Mouse (Mus musculus) hematopoietic stem cell, adult 5-6 weeks (primary cell): Measurements from ENCODE around the gene Kazald1. TPM values are rescaled to one million over a fixed set of nuclear protein-coding genes. Genes with fewer than 3 reads are reported as not detected.

Experiments
- ATAC-seq, 2 experiments: fragments of 125-278 bp in 1 of 2; replicated peaks in 1 of 2; 2 replicates each; pipeline ENCODE4 v1.8.0; 2016 to 2017; ENCODE audit warnings: inconsistent platforms in 2 of 2, mild to moderate bottlenecking in 2 of 2, moderate number of reproducible peaks in 2 of 2, low read depth in 1 of 2, moderate TSS enrichment in 1 of 2; ENCODE audit not compliant: low FRiP score in 2 of 2, poor library complexity in 2 of 2, severe bottlenecking in 2 of 2, insufficient read depth in 1 of 2, low TSS enrichment in 1 of 2
- total RNA-seq: library from RNA; stranded (forward); fragments of 172-1452, 232-1000 nt; gene quantifications from 2 replicates; pipeline ENCODE4 v1.2.3, GENCODE M21; 2017

Gene Kazald1
- total RNA-seq, 1 experiment from 2014 or later, result 0.45 TPM

DNA sequence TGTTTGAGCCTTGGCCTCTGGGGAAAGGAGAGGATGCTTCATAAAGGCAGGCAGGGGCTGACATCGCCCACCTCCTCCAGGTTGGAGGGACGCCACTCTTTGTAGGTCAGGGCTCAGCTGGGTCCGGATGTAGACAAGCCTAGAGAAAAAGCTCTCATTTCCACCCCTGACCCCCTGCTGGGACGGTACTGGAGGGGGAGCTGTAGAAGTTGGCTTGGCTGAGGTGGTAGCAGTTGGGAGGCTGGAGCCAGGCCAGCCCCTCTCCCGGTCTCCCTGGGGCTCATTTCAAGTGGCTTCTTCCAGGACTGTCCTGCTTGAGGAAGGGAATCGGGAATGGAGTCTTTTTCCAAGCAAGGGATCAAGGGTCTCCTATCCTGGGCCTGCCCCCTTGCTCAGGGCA is 31.6 kb downstream of the Kazald1 start:
- ATAC-seq, result no peak

DNA sequence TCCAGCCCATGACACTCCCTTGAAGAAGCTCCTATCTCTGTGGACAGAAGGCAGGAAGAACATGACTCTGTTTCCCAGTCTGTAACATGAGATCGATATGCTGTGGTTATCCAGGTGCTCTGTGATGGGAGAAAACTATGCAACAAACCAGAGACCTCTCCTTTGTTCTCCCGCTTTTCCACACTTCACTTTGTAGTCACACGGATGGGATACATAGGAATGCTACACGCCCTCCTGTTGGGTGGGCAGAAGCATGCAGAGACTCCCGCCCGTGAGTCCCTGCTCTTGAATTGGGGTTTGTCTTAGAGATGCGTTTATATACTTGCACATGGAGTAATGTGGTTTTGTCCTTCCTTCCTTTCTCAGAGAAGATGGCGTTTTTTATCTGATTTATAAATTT is 35.6 kb downstream of the Kazald1 start:
- ATAC-seq, result no peak

DNA sequence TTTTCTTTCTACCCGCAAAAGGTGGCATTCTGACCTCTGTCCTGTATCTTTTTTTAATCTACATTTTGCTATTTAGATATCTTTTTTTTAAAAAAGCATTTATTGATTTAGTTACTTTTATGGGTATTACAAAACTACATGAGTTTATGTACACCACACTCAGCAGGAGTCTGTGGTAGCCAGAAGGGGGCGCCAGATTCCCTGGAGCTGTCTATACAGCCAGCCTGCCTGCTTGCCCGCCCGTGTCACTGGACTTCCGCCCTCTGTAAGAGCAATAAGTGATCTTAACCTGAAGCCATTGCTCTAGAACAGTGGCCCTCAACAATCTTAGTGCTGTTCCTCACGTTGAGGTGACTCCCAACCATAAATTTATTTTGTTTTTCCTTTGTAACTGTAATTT is 37.4 kb downstream of the Kazald1 start:
- ATAC-seq, result no peak

DNA sequence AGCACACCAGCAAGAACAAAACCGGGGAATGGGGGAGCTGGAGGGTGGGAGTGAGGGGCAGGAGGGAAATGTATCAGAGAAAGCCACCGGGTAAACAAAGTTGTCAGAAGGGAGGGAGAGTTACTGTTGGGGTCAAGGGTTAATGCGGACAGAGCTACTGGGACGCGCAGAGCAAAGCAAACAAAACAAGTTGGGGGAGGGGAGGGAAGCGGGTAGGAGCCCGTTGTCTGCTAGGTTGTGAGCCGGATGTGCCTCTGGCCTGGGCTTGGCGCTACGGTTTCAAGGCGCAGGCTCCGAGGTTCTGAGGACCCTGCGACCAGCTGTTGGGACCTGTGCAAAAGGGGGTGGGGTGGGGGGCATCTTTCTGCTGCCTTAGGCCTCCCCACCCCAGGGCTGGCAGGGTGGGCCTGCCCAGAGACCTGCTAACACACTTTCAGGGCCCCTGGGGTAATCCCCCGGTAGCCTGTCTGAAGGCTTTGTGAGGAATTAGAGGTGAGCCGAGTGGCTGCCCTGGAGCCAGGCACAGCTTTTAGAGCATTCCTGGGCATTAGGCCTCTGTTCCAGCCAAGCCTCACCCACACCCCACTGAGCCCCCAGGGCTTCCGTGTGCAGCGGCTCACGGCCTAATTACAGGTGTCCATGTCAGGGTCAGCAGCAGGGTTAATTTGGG is 38.9 kb downstream of the Kazald1 start:
- ATAC-seq, result no peak

DNA sequence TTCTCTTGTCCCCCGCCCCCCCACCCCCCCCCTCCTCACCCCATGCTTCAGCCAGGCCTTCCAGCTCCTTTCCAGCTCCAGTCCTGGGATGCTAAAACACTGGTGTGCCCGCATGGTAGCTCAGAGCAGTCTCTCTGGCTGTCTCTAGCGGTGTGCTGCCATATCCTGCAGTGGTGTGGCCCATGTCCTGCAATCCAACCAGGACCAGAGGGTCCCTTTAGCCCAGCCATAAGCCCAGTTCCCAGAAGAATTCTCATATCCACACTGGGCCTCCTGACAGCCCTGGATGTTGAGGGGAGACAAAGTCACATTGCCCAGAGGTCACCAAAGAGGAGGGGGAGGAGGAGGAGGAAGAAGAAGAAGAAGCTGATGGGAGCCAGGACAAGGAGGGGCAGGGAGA is 39.7 kb downstream of the Kazald1 start:
- no peak for ATAC-seq

DNA sequence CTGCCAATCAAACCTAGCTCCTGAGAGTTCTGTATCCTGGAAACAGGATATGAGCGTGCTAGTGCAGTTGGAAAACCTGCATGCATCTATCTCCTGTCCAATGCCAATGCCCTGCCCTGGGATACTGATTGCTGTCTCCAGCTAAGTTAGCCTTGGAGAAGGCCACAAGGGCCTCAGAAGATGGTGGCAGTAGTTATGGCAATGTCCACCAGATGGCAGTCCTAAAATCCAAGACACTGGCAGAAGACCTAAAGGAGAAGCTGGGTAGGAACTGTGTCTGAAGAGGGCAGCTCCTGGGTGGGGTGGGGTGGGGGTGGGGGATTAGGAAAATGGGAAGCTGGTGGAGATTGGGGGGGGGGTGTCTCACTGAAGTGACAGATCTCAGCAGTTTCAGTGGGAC is 41.8 kb downstream of the Kazald1 start:
- ATAC-seq, result peak; percentile 46 to 53; a peak in 1 of 4 replicates

Other genes with a start within 250 kb of the Kazald1 start
- gene Slf2, start 144.1 kb upstream of the Kazald1 start, total RNA-seq, result 59.2 and 61.2 TPM in 2 replicates
- 0.19 and 2.2 TPM in 2 replicates for gene Sema4g, start 86.1 kb upstream of the Kazald1 start, total RNA-seq
- gene Twnk, start 69.6 kb upstream of the Kazald1 start, total RNA-seq, result 26.6 and 31.0 TPM in 2 replicates
- 14.6 and 25.5 TPM in 2 replicates for gene Mrpl43, start 68.8 kb upstream of the Kazald1 start, total RNA-seq
- gene Lzts2, start 60.8 kb upstream of the Kazald1 start, total RNA-seq, result 25.8 and 29.3 TPM in 2 replicates
- not detected in 2 replicates for gene Pdzd7, start 29.5 kb upstream of the Kazald1 start, total RNA-seq
- 12.0 and 16.0 TPM in 2 replicates for gene Sfxn3, start 27.7 kb upstream of the Kazald1 start, total RNA-seq
- not detected in 2 replicates for gene Tlx1, start 75.4 kb downstream of the Kazald1 start, total RNA-seq
- not detected in 2 replicates for gene Lbx1, start 160.6 kb downstream of the Kazald1 start, total RNA-seq